Mouse (Mus musculus) embryonic facial prominence, embryonic 12.5 days (tissue): ENCODE measurements around the gene Atxn7. TPM values are rescaled to one million over a fixed set of nuclear protein-coding genes. Genes with fewer than 3 reads are reported as not detected.
A peak's percentile ranks its signal among the peaks of the same experiment; 100 is the strongest.

Source experiments
- ATAC-seq: fragments of 200-750 bp; cut with Nextera tagmentation; 2 replicates; pipeline ENCODE4 v1.8.0; 2017; ENCODE audit not compliant: insufficient number of reproducible peaks, insufficient read depth, low FRiP score, low TSS enrichment
- H3K27ac ChIP-seq: fragments of 300-500 bp; sonication (generic); 2 replicates; pipeline ENCODE4 v1.5.1; 2016; ENCODE audit warnings: mild to moderate bottlenecking
- H3K27me3 ChIP-seq: fragments of 300-500 bp; sonication (generic); 2 replicates; pipeline ENCODE4 v1.6.1; 2016; ENCODE audit warnings: mild to moderate bottlenecking, moderate library complexity
- H3K36me3 ChIP-seq: fragments of 300-500 bp; sonication (generic); 2 replicates; pipeline ENCODE4 v1.6.1; 2016; ENCODE audit warnings: mild to moderate bottlenecking
- H3K4me1 ChIP-seq: fragments of 300-500 bp; sonication (generic); 2 replicates; pipeline ENCODE4 v1.6.1; 2016
- H3K4me2 ChIP-seq: fragments of 300-500 bp; sonication (generic); replicated peaks from 2 replicates; pipeline ENCODE4 v1.6.1; 2016; ENCODE audit warnings: mild to moderate bottlenecking, moderate library complexity
- H3K4me3 ChIP-seq: fragments of 300-500 bp; sonication (generic); 2 replicates; pipeline ENCODE4 v1.5.1; 2016; ENCODE audit warnings: mild to moderate bottlenecking
- H3K9ac ChIP-seq: fragments of 300-500 bp; sonication (generic); 2 replicates; pipeline ENCODE4 v1.6.1; 2016; ENCODE audit warnings: mild to moderate bottlenecking, moderate library complexity
- H3K9me3 ChIP-seq: fragments of 300-500 bp; sonication (generic); 2 replicates; pipeline ENCODE4 v1.6.1; 2016; ENCODE audit warnings: mild to moderate bottlenecking, moderate library complexity
- WGBS: fragments of 180-500 bp; shearing (Covaris S2); methylation state at CpG from one replicate; pipeline ENCODE4 v1.1.7; 2016; 5-methylcytosine and 5-hydroxymethylcytosine counted together
- polyA plus RNA-seq: library from polyadenylated mRNA; unstranded; fragments of >200 nt; fragmentation: Nextera tagmentation; extraction: Ambion mirVana; gene quantifications from 2 replicates; pipeline ENCODE4 v1.2.1, GENCODE M21; 2016

Gene Atxn7
- polyA plus RNA-seq, 1 experiment from 2014 or later = 5.0 TPM

DNA sequence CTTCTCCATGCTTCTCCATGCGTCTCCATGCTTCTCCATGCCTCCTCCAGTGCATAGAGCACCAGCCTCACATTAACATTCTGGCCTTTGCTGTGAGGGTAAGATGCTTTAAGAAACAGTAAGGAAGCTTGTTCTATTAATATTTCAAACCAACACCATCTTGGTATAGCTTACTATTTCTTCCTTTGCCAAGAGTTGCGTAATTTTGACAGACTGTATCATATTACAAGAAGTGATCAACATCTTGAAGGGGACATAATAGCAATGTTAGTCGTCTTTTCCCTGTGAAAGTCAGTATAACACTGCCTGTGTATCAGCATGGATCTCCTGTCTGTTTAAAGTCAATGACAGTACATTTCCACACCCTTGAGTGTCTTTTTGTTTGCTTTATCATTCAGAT is 29.5 kb downstream of the Atxn7 start:
- Histone ChIP-seq H3K27ac (no peak overlapping the region), H3K4me1 (no peaks in the 10 kb centered on the region), H3K4me2 (no peak overlapping the region), H3K36me3 (no peaks in the 10 kb centered on the region), H3K9ac (no peak overlapping the region), H3K27me3 (no peaks in the 10 kb centered on the region), H3K4me3 (no peak overlapping the region), H3K9me3 (no peaks in the 10 kb centered on the region)
- ATAC-seq = no peak
- WGBS = 84% methylated on average over 3 of the region's 3 CpGs

GRCm38 (mm10) chr14:13995206-13996097 is 34.2 kb downstream of the Atxn7 start:
- Histone ChIP-seq H3K27ac (no peak overlapping the region), H3K4me3 (no peak overlapping the region), H3K4me2 (no peak overlapping the region), H3K9ac (no peak overlapping the region), H3K4me1 (no peaks in the 10 kb centered on the region), H3K36me3 (no peaks in the 10 kb centered on the region), H3K9me3 (no peaks in the 10 kb centered on the region), H3K27me3 (no peaks in the 10 kb centered on the region)
- no peak for ATAC-seq
- WGBS = 72% methylated on average over 9 of the region's 9 CpGs

GRCm38 (mm10) chr14:14002771-14003170 is 41.5 kb downstream of the Atxn7 start:
- WGBS = 95% methylated on average over 7 of the region's 7 CpGs
- Histone ChIP-seq H3K4me3 (no peak overlapping the region), H3K36me3 (no peaks in the 10 kb centered on the region), H3K9me3 (no peaks in the 10 kb centered on the region), H3K9ac (no peak overlapping the region), H3K27me3 (no peaks in the 10 kb centered on the region), H3K4me1 (no peaks in the 10 kb centered on the region), H3K27ac (no peak overlapping the region), H3K4me2 (no peak overlapping the region)
- no peak for ATAC-seq

DNA sequence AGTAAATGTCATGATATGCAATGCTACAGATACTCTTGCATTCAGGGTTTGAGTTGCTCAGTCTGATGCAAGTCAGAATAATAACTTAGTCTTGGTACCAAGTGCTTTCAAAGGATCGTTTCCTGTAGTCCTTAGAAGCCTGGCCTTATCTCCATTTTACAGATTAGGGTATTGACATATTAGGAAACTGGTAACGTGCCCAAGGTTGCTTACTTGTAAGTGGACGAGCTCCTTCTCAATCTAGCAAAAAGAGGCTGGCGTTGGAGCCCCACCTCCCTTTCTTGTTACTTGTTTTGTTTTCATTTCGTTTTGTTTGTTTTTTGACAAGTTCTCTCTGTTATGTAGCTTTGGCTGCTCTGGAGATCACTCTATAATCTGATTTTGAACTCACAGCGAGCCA is 48.5 kb downstream of the Atxn7 start:
- 75% methylated on average over 6 of the region's 6 CpGs for WGBS
- no peaks in the 10 kb centered on the region for H3K36me3 ChIP-seq

GRCm38 (mm10) chr14:14012383-14013251 is 51.4 kb downstream of the Atxn7 start:
- under 1% methylated on average over 85 of the region's 116 CpGs for WGBS
- Histone ChIP-seq H3K9me3 (no peaks in the 10 kb centered on the region), H3K9ac (peak overlapping the region; percentile 96), H3K27me3 (no peaks in the 10 kb centered on the region), H3K36me3 (no peaks in the 10 kb centered on the region), H3K4me1 (peaks cover 13% of the 10 kb centered on the region; the same call in 1 of the 2 replicates), H3K4me2 (peak overlapping the region; percentile 90), H3K4me3 (peak overlapping the region; percentile 80), H3K27ac (peak overlapping the region; percentile 99)
- ATAC-seq = peak; percentile 89

More for the DNA sequence above, 48.5 kb downstream of the Atxn7 start:
- H3K9me3 ChIP-seq = no peaks in the 10 kb centered on the region
- H3K9ac ChIP-seq = no peak overlapping the region
- no peak overlapping the region for H3K27ac ChIP-seq
- H3K4me1 ChIP-seq = peaks cover 13% of the 10 kb centered on the region; the same call in 1 of the 2 replicates
- ATAC-seq = no peak
- no peaks in the 10 kb centered on the region for H3K27me3 ChIP-seq
- H3K4me3 ChIP-seq = no peak overlapping the region
- no peak overlapping the region for H3K4me2 ChIP-seq

DNA sequence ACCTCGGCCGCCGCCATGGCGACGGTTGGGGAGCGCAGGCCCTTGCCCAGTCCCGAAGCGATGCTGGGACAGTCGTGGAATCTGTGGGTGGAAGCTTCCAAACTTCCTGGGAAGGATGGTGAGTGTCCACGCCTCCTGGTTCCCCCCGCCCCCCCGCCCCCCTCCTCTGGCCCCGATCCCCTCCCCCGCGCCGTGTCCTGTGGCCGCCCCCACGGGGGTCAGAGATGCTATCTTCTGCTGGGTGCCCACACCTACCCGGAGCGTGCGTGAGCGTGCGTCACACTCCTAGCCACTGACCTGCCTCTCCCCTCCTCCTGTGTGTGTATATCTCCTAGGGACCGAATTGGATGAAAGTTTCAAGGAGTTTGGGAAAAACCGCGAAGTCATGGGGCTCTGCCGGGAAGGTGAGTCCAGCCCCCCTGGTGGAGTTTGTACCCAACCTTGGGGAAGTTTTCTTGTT is 52.0 kb downstream of the Atxn7 start:
- Histone ChIP-seq H3K4me2 (peak overlapping the region; percentile 90), H3K4me1 (peaks cover 13% of the 10 kb centered on the region; the same call in 1 of the 2 replicates), H3K36me3 (0 out of 2 replicates have a peak, but pooled peaks cover under 1% of the 10 kb centered on the region), H3K27ac (peak overlapping the region; percentile 99), H3K4me3 (peak overlapping the region; percentile 80), H3K9me3 (no peaks in the 10 kb centered on the region), H3K27me3 (no peaks in the 10 kb centered on the region), H3K9ac (peak overlapping the region; percentile 96)
- peak; percentile 73 for ATAC-seq
- under 1% methylated on average over 21 of the region's 27 CpGs for whole genome bisulfite sequencing

DNA sequence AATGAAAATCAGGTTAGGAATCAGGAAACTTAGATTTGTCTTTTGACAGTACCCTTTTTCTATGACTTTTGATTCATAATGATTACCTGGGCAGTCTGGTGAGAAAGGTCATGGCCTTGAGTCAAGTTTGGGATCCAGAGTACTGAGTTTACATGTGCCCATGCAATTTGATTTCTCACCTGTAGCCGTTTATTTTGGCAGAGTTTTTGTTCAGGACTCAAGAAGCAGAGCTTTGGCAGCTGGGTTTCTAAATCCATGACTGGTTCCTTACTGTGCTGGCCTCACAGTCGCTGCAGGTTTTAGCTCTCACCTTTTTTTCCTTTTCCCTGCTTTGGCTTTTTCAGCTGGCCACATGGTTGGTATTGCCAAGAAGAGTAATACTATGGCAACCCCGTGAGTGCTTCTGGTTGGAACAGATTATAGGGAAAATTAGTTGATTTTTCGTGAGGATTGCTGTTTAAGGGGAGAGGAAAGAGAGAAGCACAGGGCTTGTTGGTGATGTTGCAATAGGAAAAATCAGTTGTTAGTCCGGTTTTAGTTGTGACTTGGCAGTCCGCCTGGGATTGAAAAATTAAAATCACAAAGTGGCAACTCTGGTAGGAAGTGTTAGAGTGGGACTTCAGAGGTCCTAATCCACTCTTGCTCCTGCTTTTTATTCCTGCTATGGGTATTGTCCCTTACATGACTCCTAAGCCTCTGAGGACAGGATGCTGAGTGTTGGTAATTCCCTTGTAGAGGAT is 53.6 kb downstream of the Atxn7 start:
- Histone ChIP-seq H3K4me3 (no peak overlapping the region), H3K27me3 (no peaks in the 10 kb centered on the region), H3K4me2 (no peak overlapping the region), H3K4me1 (peaks cover 13% of the 10 kb centered on the region; the same call in 1 of the 2 replicates), H3K9ac (no peak overlapping the region), H3K9me3 (no peaks in the 10 kb centered on the region), H3K27ac (no peak overlapping the region), H3K36me3 (0 out of 2 replicates have a peak, but pooled peaks cover 2% of the 10 kb centered on the region)
- WGBS = 79% methylated on average over 6 of the region's 6 CpGs
- ATAC-seq = no peak

GRCm38 (mm10) chr14:14019155-14019894 is 58.1 kb downstream of the Atxn7 start:
- Histone ChIP-seq H3K4me1 (no peaks in the 10 kb centered on the region), H3K27ac (no peak overlapping the region), H3K9me3 (no peaks in the 10 kb centered on the region), H3K36me3 (0 out of 2 replicates have a peak, but pooled peaks cover 2% of the 10 kb centered on the region), H3K4me2 (no peak overlapping the region), H3K4me3 (no peak overlapping the region), H3K27me3 (no peaks in the 10 kb centered on the region), H3K9ac (no peak overlapping the region)
- no peak for ATAC-seq
- 82% methylated on average over 6 of the region's 6 CpGs for WGBS

- no peak for ATAC-seq
- H3K9me3 ChIP-seq = no peaks in the 10 kb centered on the region
- H3K36me3 ChIP-seq = 0 out of 2 replicates have a peak, but pooled peaks cover 2% of the 10 kb centered on the region
- no peak overlapping the region for H3K4me2 ChIP-seq
- H3K27ac ChIP-seq = no peak overlapping the region
- no peaks in the 10 kb centered on the region for H3K4me1 ChIP-seq
- WGBS = 92% methylated on average over 6 of the region's 6 CpGs
- H3K27me3 ChIP-seq = no peaks in the 10 kb centered on the region
- no peak overlapping the region for H3K4me3 ChIP-seq
- no peak overlapping the region for H3K9ac ChIP-seq
Observed at GRCm38 (mm10) chr14:14021244-14021643, 60.0 kb downstream of the Atxn7 start.

- H3K27ac ChIP-seq = no peak overlapping the region
- H3K4me2 ChIP-seq = no peak overlapping the region
- no peaks in the 10 kb centered on the region for H3K27me3 ChIP-seq
- H3K4me3 ChIP-seq = no peak overlapping the region
- no peaks in the 10 kb centered on the region for H3K36me3 ChIP-seq
- H3K9ac ChIP-seq = no peak overlapping the region
- 88% methylated on average over 8 of the region's 8 CpGs for WGBS
- no peaks in the 10 kb centered on the region for H3K9me3 ChIP-seq
- ATAC-seq = no peak
- H3K4me1 ChIP-seq = peaks cover 5% of the 10 kb centered on the region; the same call in 1 of the 2 replicates
Observed at GRCm38 (mm10) chr14:14025870-14026269, 64.6 kb downstream of the Atxn7 start.
